Mouse (Mus musculus) adrenal gland, adult (tissue): ENCODE results near the gene Olfr1053.
"Not testable (repeated sequence)": the region's sequence is repeated elsewhere in the genome, so short reads cannot be mapped to it uniquely, and the experiment has no call there.

Experiments used
- DNase-seq, 2 experiments: peaks; one replicate each; pipeline ENCODE4 v3.0.0; 2022 to 2023; ENCODE audit warnings: low spot score in 1 of 2; ENCODE audit not compliant: inconsistent age in 2 of 2

Gene Olfr1053

GRCm38 (mm10) chr2:86315184-86315583 is at the start of gene Olfr1053:
TSS of gene Olfr1053 (minus strand) at chr2:86315284.
- DNase-seq = no peak

- no peak for DNase-seq
Measured at GRCm38 (mm10) chr2:86362369-86362768, 47.3 kb upstream of the Olfr1053 start, which contains the start of gene Olfr1056. TSS of gene Olfr1056 (minus strand) at chr2:86362469.

GRCm38 (mm10) chr2:86351751-86352150 is 36.7 kb upstream of the Olfr1053 start:
- DNase-seq = not testable (repeated sequence)

- DNase-seq = no peak
Measured at GRCm38 (mm10) chr2:86350184-86350583, 35.1 kb upstream of the Olfr1053 start, which contains the start of gene Olfr1055. TSS of gene Olfr1055 (minus strand) at chr2:86350284.

- DNase-seq = no peak
Measured at GRCm38 (mm10) chr2:86335333-86335732, 20.2 kb upstream of the Olfr1053 start, which contains the start of gene Olfr1054. TSS of gene Olfr1054 (minus strand) at chr2:86335433.

- no peak for DNase-seq
Measured at GRCm38 (mm10) chr2:86292155-86292554, 22.9 kb downstream of the Olfr1053 start, which contains the start of gene Olfr1052. TSS of gene Olfr1052 (plus strand) at chr2:86292455.

GRCm38 (mm10) chr2:86278988-86279387 is 36.1 kb downstream of the Olfr1053 start, which contains the start of gene Olfr1051:
TSS of gene Olfr1051 (minus strand) at chr2:86279088.
- DNase-seq = not testable (repeated sequence)
